Mouse (Mus musculus): ENCODE results near the gene Ccdc114. TPM values are rescaled to one million over a fixed set of nuclear protein-coding genes. Genes with fewer than 3 reads are reported as not detected.
"Not testable (repeated sequence)": the region's sequence is repeated elsewhere in the genome, so short reads cannot be mapped to it uniquely, and the experiment has no call there.

Ccdc114 gene
- polyA plus RNA-seq, 1 experiment from 2014 or later: 4.3 TPM

DNA sequence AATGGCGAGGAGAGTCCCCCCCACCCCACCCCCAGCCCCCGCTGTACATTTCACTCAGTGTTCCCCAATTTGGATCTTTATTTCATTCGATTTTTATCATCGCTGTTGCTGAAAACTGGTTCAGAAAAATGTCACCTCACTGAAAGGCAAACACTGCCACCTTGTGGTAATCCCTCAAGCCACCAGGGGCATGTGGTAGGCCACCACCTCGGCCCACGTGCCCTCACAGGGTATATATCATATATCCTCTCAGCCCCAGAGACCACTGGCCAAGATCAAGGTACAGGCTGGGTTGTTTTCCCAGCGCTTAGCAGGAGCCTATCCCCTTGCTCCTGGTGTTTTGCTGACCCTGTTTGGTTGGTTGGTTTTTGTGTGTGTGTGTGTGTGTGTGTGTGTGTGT is 11.2 kb downstream of the Ccdc114 start:
- H3K4me2 ChIP-seq (ENCODE audit: low read length): no peak overlapping the region
- DNase-seq (ENCODE audit: low spot score) (peak; percentile 80), ATAC-seq (replicated peaks; ENCODE audit: low FRiP score, low TSS enrichment, low read depth) (peak; percentile 65; the same call in 1 of the 2 replicates)
- no peak overlapping the region for H3K9ac ChIP-seq (ENCODE audit: low read length)
- H3K36me3 ChIP-seq (ENCODE audit: control insufficient read depth, insufficient read depth, low read length): no peaks in the 10 kb centered on the region
- H3K27ac ChIP-seq (ENCODE audit: low read depth): no peak overlapping the region
- H3K27me3 ChIP-seq (replicated peaks; ENCODE audit: control insufficient read depth, insufficient read depth, low read length): no peaks in the 10 kb centered on the region
- H3K4me3 ChIP-seq (ENCODE audit: low read depth, low read length): no peak overlapping the region
- 28% methylated on average over 7 of the region's 7 CpGs for WGBS
- H3K4me1 ChIP-seq (replicated peaks; ENCODE audit: control insufficient read depth, insufficient read depth, low read length): no peaks in the 10 kb centered on the region
- no peaks in the 10 kb centered on the region for H3K9me3 ChIP-seq (ENCODE audit: control insufficient read depth, low read length)

- H3K27me3 ChIP-seq (replicated peaks; ENCODE audit: control insufficient read depth, insufficient read depth, low read length): no peaks in the 10 kb centered on the region
- H3K36me3 ChIP-seq (ENCODE audit: control insufficient read depth, insufficient read depth, low read length): no peaks in the 10 kb centered on the region
- H3K9me3 ChIP-seq (ENCODE audit: control insufficient read depth, low read length): no peaks in the 10 kb centered on the region
- 41% methylated on average over 2 of the region's 2 CpGs for WGBS
- H3K4me3 ChIP-seq (ENCODE audit: low read depth, low read length): no peak overlapping the region
- ATAC-seq (replicated peaks; ENCODE audit: low FRiP score, low TSS enrichment, low read depth) (no peak), DNase-seq (ENCODE audit: low spot score) (no peak)
- H3K27ac ChIP-seq (ENCODE audit: low read depth): no peak overlapping the region
- no peaks in the 10 kb centered on the region for H3K4me1 ChIP-seq (replicated peaks; ENCODE audit: control insufficient read depth, insufficient read depth, low read length)
- H3K9ac ChIP-seq (ENCODE audit: low read length): no peak overlapping the region
- H3K4me2 ChIP-seq (ENCODE audit: low read length): no peak overlapping the region
These were observed 16.0 kb downstream of the Ccdc114 start for GRCm38 (mm10) chr7:45939836-45940235.

GRCm38 (mm10) chr7:45941986-45942385 is 18.1 kb downstream of the Ccdc114 start:
- Histone ChIP-seq H3K4me2 (ENCODE audit: low read length) (no peak overlapping the region), H3K4me1 (replicated peaks; ENCODE audit: control insufficient read depth, insufficient read depth, low read length) (no peaks in the 10 kb centered on the region), H3K36me3 (ENCODE audit: control insufficient read depth, insufficient read depth, low read length) (no peaks in the 10 kb centered on the region), H3K4me3 (ENCODE audit: low read depth, low read length) (no peak overlapping the region), H3K27me3 (replicated peaks; ENCODE audit: control insufficient read depth, insufficient read depth, low read length) (no peaks in the 10 kb centered on the region), H3K9me3 (ENCODE audit: control insufficient read depth, low read length) (no peaks in the 10 kb centered on the region), H3K27ac (ENCODE audit: low read depth) (no peak overlapping the region), H3K9ac (ENCODE audit: low read length) (no peak overlapping the region)
- 76% methylated on average over 9 of the region's 9 CpGs for WGBS
- no peak for DNase-seq (ENCODE audit: low spot score)
- ATAC-seq (replicated peaks; ENCODE audit: low FRiP score, low TSS enrichment, low read depth): no peak

DNA sequence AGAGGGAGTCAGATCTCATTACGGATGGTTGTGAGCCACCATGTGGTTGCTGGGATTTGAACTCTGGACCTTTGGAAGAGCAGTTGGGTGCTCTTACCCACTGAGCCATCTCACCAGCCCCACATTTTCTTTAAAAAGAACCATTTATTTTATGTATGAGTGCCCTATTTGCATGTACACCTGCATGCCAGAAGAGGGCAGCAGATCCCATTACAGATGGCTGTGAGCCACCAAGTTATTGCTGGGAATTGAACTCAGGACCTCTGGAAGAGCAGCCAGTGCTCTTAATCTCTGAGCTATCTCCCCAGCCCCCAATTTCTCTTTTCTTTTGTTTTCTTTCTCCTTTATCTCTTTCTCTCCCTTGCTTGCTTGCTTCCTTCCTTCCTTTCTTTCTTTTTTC is 19.4 kb downstream of the Ccdc114 start:
- H3K9me3 ChIP-seq (ENCODE audit: control insufficient read depth, low read length); DNase-seq (ENCODE audit: low spot score); H3K36me3 ChIP-seq (ENCODE audit: control insufficient read depth, insufficient read depth, low read length); H3K4me1 ChIP-seq (replicated peaks; ENCODE audit: control insufficient read depth, insufficient read depth, low read length); H3K27ac ChIP-seq (ENCODE audit: low read depth); H3K4me2 ChIP-seq (ENCODE audit: low read length); H3K9ac ChIP-seq (ENCODE audit: low read length); H3K4me3 ChIP-seq (ENCODE audit: low read depth, low read length); H3K27me3 ChIP-seq (replicated peaks; ENCODE audit: control insufficient read depth, insufficient read depth, low read length); ATAC-seq (replicated peaks; ENCODE audit: low FRiP score, low TSS enrichment, low read depth): not testable (repeated sequence)
- WGBS: 60% methylated on average over 1 of the region's 1 CpGs

GRCm38 (mm10) chr7:45949061-45949460 is 25.2 kb downstream of the Ccdc114 start:
- H3K36me3 ChIP-seq (ENCODE audit: control insufficient read depth, insufficient read depth, low read length): no peaks in the 10 kb centered on the region
- no peak for ATAC-seq (replicated peaks; ENCODE audit: low FRiP score, low TSS enrichment, low read depth)
- DNase-seq (ENCODE audit: low spot score): no peak
- WGBS: 86% methylated on average over 4 of the region's 4 CpGs
- H3K9me3 ChIP-seq (ENCODE audit: control insufficient read depth, low read length): no peaks in the 10 kb centered on the region
- H3K9ac ChIP-seq (ENCODE audit: low read length): no peak overlapping the region
- H3K27me3 ChIP-seq (replicated peaks; ENCODE audit: control insufficient read depth, insufficient read depth, low read length): no peaks in the 10 kb centered on the region
- no peaks in the 10 kb centered on the region for H3K4me1 ChIP-seq (replicated peaks; ENCODE audit: control insufficient read depth, insufficient read depth, low read length)
- no peak overlapping the region for H3K4me2 ChIP-seq (ENCODE audit: low read length)
- no peak overlapping the region for H3K4me3 ChIP-seq (ENCODE audit: low read depth, low read length)
- H3K27ac ChIP-seq (ENCODE audit: low read depth): no peak overlapping the region

DNA sequence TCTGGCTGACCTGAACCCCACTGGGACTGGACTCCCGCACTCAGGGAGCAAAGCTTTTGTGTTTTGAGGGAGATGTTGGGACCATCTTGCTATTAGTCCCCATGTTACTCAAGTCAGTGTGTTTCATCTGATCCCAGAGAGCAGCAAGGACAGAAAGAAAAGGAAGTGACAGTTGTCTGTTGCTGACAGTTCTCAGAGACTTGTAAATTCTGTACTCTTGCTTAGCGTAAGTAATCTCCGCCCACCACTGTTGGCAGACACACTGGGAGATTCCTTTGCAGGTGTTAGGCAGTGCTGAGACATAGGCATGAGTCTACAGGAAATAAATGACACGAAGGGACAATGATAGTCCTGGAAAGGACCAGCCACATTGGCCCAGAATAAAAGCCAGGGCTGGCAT is 32.7 kb downstream of the Ccdc114 start:
- Histone ChIP-seq H3K9ac (ENCODE audit: low read length) (no peak overlapping the region), H3K9me3 (ENCODE audit: control insufficient read depth, low read length) (no peaks in the 10 kb centered on the region), H3K36me3 (ENCODE audit: control insufficient read depth, insufficient read depth, low read length) (no peaks in the 10 kb centered on the region), H3K4me2 (ENCODE audit: low read length) (no peak overlapping the region), H3K27me3 (replicated peaks; ENCODE audit: control insufficient read depth, insufficient read depth, low read length) (no peaks in the 10 kb centered on the region), H3K4me3 (ENCODE audit: low read depth, low read length) (no peak overlapping the region), H3K27ac (ENCODE audit: low read depth) (no peak overlapping the region), H3K4me1 (replicated peaks; ENCODE audit: control insufficient read depth, insufficient read depth, low read length) (no peaks in the 10 kb centered on the region)
- DNase-seq (ENCODE audit: low spot score) (no peak), ATAC-seq (replicated peaks; ENCODE audit: low FRiP score, low TSS enrichment, low read depth) (no peak)
- 64% methylated on average over 4 of the region's 4 CpGs for WGBS

- H3K36me3 ChIP-seq (ENCODE audit: control insufficient read depth, insufficient read depth, low read length): no peaks in the 10 kb centered on the region
- no peak overlapping the region for H3K9ac ChIP-seq (ENCODE audit: low read length)
- H3K27me3 ChIP-seq (replicated peaks; ENCODE audit: control insufficient read depth, insufficient read depth, low read length): no peaks in the 10 kb centered on the region
- DNase-seq (ENCODE audit: low spot score) (no peak), ATAC-seq (replicated peaks; ENCODE audit: low FRiP score, low TSS enrichment, low read depth) (no peak)
- no peaks in the 10 kb centered on the region for H3K9me3 ChIP-seq (ENCODE audit: control insufficient read depth, low read length)
- H3K4me3 ChIP-seq (ENCODE audit: low read depth, low read length): no peak overlapping the region
- no peaks in the 10 kb centered on the region for H3K4me1 ChIP-seq (replicated peaks; ENCODE audit: control insufficient read depth, insufficient read depth, low read length)
- H3K4me2 ChIP-seq (ENCODE audit: low read length): no peak overlapping the region
- no peak overlapping the region for H3K27ac ChIP-seq (ENCODE audit: low read depth)
- 79% methylated on average over 11 of the region's 11 CpGs for WGBS
These were observed 48.2 kb downstream of the Ccdc114 start for GRCm38 (mm10) chr7:45971831-45972723.

DNA sequence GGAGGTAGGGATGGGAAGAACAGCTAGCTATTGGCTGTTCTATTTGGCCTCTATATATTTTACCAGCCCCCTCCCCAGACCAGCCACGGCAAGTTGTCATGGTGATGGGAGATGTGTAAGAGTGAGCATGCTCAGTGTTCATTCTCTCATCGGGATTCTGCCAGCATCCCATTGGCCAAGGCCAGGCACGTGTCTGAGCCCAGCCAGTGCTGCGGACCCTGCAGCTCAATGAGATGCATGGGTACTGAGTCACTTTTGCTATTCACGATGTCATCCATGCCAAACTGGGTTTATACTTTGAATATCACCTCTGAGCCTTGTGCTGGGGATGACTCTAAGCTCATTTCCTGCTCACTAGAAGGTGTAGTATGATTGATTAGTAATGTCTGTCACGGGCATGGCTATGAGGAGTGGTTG is 49.4 kb downstream of the Ccdc114 start:
- no peak overlapping the region for H3K4me3 ChIP-seq (ENCODE audit: low read depth, low read length)
- H3K36me3 ChIP-seq (ENCODE audit: control insufficient read depth, insufficient read depth, low read length): no peaks in the 10 kb centered on the region
- DNase-seq (ENCODE audit: low spot score): no peak
- H3K4me1 ChIP-seq (replicated peaks; ENCODE audit: control insufficient read depth, insufficient read depth, low read length): no peaks in the 10 kb centered on the region
- H3K27ac ChIP-seq (ENCODE audit: low read depth): no peak overlapping the region
- no peak overlapping the region for H3K4me2 ChIP-seq (ENCODE audit: low read length)
- 80% methylated on average over 6 of the region's 6 CpGs for WGBS
- H3K9me3 ChIP-seq (ENCODE audit: control insufficient read depth, low read length): no peaks in the 10 kb centered on the region
- no peaks in the 10 kb centered on the region for H3K27me3 ChIP-seq (replicated peaks; ENCODE audit: control insufficient read depth, insufficient read depth, low read length)
- no peak for ATAC-seq (replicated peaks; ENCODE audit: low FRiP score, low TSS enrichment, low read depth)
- H3K9ac ChIP-seq (ENCODE audit: low read length): no peak overlapping the region

DNA sequence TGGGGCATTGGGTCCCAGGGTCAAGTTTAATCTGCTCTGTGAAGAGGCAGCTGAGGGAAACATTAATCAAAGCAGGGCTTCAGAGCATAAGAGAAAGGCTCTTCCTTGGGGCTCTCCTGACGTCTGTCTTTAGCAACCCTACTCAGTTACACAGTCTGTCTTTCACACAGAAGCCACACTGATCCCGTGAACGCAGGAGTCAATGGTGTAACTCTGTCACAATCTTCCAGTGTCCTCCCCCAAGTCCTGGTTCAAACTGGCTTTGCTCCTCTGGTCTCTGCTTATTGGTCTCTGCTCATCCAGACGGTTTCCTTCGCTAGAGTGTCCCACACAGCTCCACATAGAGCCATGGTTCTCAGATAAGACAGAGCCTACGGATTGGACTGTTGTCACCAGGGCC is 50.2 kb downstream of the Ccdc114 start:
- Histone ChIP-seq H3K9ac (ENCODE audit: low read length) (no peak overlapping the region), H3K4me1 (replicated peaks; ENCODE audit: control insufficient read depth, insufficient read depth, low read length) (no peaks in the 10 kb centered on the region), H3K27ac (ENCODE audit: low read depth) (no peak overlapping the region), H3K4me3 (ENCODE audit: low read depth, low read length) (no peak overlapping the region), H3K4me2 (ENCODE audit: low read length) (no peak overlapping the region), H3K36me3 (ENCODE audit: control insufficient read depth, insufficient read depth, low read length) (no peaks in the 10 kb centered on the region), H3K27me3 (replicated peaks; ENCODE audit: control insufficient read depth, insufficient read depth, low read length) (no peaks in the 10 kb centered on the region), H3K9me3 (ENCODE audit: control insufficient read depth, low read length) (no peaks in the 10 kb centered on the region)
- DNase-seq (ENCODE audit: low spot score) (no peak), ATAC-seq (replicated peaks; ENCODE audit: low FRiP score, low TSS enrichment, low read depth) (no peak)
- 42% methylated on average over 6 of the region's 6 CpGs for WGBS
